Mouse (Mus musculus) lung, postnatal 36 days (tissue): ENCODE data around the gene Nkd1.

Experiments used
- DNase-seq: peaks from one replicate; pipeline ENCODE4 v3.0.0; 2022; ENCODE audit warnings: mixed read lengths

The Nkd1 gene

DNA sequence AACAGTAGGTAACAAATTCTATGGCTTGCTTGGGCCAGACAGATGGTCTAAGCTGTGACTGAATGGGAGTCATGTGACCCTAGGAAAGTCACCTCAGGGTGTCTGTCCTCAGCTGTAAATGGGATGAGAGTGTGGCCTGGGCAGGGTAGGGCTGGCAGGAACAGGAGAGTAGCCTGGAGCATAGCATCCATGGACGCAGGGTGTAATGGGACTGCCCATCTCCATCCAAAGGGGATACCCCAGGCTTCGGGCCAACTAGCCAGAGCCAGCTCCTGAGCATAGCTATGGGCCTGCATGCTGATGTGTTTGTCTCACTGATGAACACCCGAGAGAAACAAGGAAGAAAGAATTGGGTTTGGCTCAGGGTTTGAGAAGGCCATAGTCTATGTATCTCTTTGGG lies 103.1 kb downstream of the Nkd1 start:
- DNase-seq, result no peak

DNA sequence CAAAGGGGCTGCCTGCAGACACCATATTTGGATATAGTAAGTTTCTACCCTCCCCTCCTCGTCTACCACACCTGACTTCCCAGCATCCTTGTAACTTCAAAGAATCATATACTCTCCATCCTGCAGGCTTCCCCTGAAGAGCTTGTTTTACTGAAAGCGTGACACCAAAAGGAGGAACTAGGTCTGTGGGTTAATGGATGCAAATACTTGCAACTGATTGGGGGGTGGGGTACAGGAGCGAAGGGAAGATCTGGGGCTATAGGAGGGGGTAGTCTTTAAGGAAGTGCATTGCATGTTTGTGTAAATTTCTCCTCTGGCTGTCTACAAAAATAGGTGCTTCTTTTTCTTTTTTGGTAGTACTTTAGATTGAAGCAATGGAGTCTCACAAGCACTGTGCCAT lies 105.3 kb downstream of the Nkd1 start:
- no peak for DNase-seq

DNA sequence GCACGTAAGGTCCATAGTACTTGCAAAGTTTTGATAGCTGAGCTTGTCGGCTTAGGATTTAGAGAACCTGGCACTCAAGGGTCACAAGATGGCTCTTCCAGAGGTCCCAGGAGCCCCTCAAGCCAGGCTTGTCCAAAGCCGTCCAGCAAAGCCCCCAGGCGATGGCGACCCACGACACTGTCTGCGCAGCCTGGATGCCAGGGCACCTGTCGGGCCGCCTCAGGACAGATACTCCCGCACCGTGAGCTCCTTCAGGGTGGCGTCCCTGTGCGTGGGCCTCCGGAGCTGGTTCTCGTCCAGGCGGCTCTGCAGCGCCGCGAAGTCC lies 105.7 kb downstream of the Nkd1 start:
- no peak for DNase-seq

- peak; percentile 75 for DNase-seq
Measured at GRCm38 (mm10) chr8:88627265-88627991, 106.3 kb downstream of the Nkd1 start.

DNA sequence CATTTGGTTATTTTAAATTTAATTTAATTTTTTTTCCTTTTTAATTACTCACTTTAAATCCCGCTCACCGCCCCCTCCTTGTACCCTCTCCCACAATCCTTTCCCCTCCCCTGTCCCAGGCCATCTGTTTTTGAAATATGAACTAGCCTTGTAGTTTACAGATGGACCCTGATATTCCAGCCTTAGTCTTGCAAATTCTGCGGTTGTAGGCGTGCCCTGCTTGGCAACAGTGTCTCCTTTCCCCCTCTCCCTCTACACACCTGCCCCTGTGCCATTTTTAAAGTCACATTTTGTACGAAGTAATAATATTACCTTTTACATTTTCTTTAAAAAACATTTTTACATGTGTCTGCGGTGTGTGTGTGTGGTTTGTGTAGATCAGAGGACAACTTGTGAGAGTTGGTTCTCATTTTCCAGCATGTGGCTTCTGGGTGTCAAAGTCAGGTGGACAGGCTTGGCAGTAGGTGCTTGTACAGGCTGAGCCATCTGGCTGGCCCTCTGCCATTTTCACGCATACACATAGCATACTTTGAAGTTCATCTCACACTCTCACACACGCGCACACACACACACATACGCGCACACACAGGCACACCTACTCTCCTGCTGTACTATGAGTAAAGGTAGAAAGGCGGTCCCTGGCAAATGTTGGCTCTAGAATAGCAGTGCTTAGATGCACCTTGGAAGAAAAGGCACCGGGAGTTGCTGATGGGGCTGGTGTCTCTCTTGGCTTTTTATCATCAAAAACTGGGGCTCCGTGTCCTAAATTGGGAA lies 107.0 kb downstream of the Nkd1 start:
- DNase-seq, result no peak

GRCm38 (mm10) chr8:88630225-88630624 lies 109.1 kb downstream of the Nkd1 start:
- peak; percentile 48 for DNase-seq

- peak; percentile 61 for DNase-seq
Measured at GRCm38 (mm10) chr8:88631081-88631480, 109.9 kb downstream of the Nkd1 start.

GRCm38 (mm10) chr8:88633343-88633765 lies 112.2 kb downstream of the Nkd1 start:
- DNase-seq, result peak; percentile 74

GRCm38 (mm10) chr8:88635474-88636397 lies 114.6 kb downstream of the Nkd1 start, which contains the start of gene Snx20:
Snx20 (minus strand) TSS chr8:88636128.
- peak; percentile 80 for DNase-seq

- DNase-seq, result peak; percentile 53
Measured at GRCm38 (mm10) chr8:88637092-88638000, 116.2 kb downstream of the Nkd1 start.

DNA sequence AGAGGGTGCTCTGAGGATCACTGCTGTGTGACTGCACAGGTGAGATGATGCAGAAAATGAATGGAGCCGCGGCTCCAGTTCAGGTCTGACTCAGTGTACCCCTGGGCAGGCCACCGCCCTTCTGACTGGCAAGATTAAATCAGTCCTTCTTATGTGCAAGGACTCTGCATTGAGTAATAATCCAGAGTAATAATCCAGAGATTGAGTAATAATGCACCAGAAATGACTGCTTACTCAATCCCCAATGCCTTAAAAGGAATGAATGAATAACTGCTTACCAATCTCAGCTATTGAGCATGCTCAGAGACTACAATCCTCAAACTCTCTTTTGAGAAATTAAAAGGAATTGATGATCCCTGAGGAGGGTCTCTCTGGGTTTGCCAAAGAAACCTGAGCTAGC lies 117.8 kb downstream of the Nkd1 start:
- DNase-seq, result no peak

DNA sequence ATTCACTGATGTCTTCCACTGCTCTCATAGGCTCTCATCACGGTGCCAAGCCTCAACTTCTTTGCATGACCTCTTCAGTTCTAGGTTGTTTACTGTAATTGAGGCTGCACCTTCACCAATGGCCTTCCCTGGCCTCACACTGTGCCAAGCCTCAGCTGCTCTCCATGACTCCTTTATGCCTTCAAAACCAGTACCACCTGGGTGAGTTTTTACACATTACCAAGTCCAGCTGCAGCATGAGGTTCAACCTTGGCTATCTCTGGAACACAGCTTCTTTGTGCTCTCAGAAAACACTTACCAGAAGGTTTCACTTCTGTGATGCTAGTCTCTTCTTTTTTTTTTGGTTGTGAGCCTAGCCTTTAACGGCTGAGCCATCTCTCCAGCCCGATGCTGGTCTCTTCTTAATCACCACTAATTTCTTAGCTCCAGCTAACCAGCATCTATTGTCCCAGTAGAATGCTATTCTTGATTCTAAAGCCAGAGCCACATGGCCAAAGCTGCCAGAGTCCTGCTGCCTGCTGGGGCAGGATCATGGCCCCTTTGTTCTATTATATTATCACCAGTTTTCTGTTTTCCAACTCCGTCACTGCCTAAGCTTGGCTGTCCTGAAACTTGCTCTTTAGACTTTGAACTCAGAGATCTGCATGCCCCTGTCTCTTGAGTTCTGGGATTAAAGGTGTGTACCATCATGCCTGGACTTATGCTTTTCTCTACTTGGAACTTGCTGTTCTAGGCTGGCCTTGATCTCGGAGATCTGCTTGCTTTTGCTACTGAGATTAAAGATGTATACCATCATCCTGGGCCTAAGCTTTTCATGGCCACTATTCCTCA lies 121.8 kb downstream of the Nkd1 start:
- DNase-seq, result no peak
